Mouse (Mus musculus): Measurements from ENCODE around the gene Gucy2d. TPM values are rescaled to one million over a fixed set of nuclear protein-coding genes. Genes with fewer than 3 reads are reported as not detected.

Gene Gucy2d
- total and polyA plus RNA-seq, 3 experiments: 0.05 TPM; not detected in 2

DNA sequence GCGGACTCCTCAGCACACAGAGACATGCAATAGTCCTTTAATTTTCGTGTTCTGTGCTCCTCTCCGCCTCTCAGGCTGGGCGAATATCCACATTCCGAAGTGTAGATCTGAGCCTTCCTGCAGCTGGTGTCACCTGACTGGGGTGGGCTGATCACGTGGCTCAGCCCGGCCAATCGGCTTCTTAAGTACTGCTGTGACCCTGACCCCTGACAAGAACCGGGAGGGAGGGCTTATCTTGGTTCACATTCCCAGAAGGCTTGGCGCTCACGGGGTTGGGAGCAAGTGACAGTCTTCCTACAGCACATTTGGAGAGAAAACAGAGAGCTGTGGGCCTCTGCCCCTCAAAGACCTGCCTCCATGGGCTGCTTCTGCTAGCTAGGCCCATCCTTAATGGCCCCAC lies 16.7 kb upstream of the Gucy2d start:
- Histone ChIP-seq H3K4me1 (ENCODE audit: insufficient read depth, low read depth, low read length) (peaks cover 4% of the 10 kb centered on the region), H3K9me3 (replicated peaks) (no peaks in the 10 kb centered on the region), H3K27me3 (ENCODE audit: insufficient read depth, low read length) (peaks cover 25% of the 10 kb centered on the region), H3K4me3 (ENCODE audit: low read depth, low read length) (no peak overlapping the region), H3K36me3 (replicated peaks) (no peaks in the 10 kb centered on the region)
- DNase-seq (ENCODE audit: low spot score): no peak
- no peak for ATAC-seq (ENCODE audit: extremely low read depth, insufficient number of reproducible peaks, low FRiP score, poor library complexity, severe bottlenecking)
- TF ChIP-seq CTCF (IDR thresholded peaks at IDR 0.05; ENCODE audit: low read depth, low read length) (no peak), POLR2AphosphoS5 (IDR thresholded peaks at IDR 0.05; ENCODE audit: insufficient replicate concordance, low read depth, low read length) (no peak), GATA1 (IDR thresholded peaks at IDR 0.05; ENCODE audit: borderline replicate concordance, low read length) (no peak), GATA2 (IDR thresholded peaks at IDR 0.05; ENCODE audit: borderline replicate concordance, low read depth, low read length) (no peak), TAL1 (conservative IDR thresholded peaks at IDR 0.05; ENCODE audit: low read depth, low read length) (no peak)

GRCm38 (mm10) chr7:98424396-98424795 lies 15.8 kb upstream of the Gucy2d start:
- H3K4me3 ChIP-seq (ENCODE audit: low read depth, low read length): no peak overlapping the region
- ATAC-seq (ENCODE audit: extremely low read depth, insufficient number of reproducible peaks, low FRiP score, poor library complexity, severe bottlenecking) (no peak), DNase-seq (ENCODE audit: low spot score) (no peak)
- H3K27me3 ChIP-seq (ENCODE audit: insufficient read depth, low read length): peaks cover 23% of the 10 kb centered on the region
- no peaks in the 10 kb centered on the region for H3K36me3 ChIP-seq (replicated peaks)
- no peak for TF ChIP-seq TAL1 (conservative IDR thresholded peaks at IDR 0.05; ENCODE audit: low read depth, low read length)
- no peak for TF ChIP-seq GATA1 (IDR thresholded peaks at IDR 0.05; ENCODE audit: borderline replicate concordance, low read length)
- no peak for TF ChIP-seq POLR2AphosphoS5 (IDR thresholded peaks at IDR 0.05; ENCODE audit: insufficient replicate concordance, low read depth, low read length)
- no peak for TF ChIP-seq CTCF (IDR thresholded peaks at IDR 0.05; ENCODE audit: low read depth, low read length)
- no peak for TF ChIP-seq GATA2 (IDR thresholded peaks at IDR 0.05; ENCODE audit: borderline replicate concordance, low read depth, low read length)
- H3K4me1 ChIP-seq (ENCODE audit: insufficient read depth, low read depth, low read length): peaks cover 4% of the 10 kb centered on the region
- H3K9me3 ChIP-seq (replicated peaks): no peaks in the 10 kb centered on the region

DNA sequence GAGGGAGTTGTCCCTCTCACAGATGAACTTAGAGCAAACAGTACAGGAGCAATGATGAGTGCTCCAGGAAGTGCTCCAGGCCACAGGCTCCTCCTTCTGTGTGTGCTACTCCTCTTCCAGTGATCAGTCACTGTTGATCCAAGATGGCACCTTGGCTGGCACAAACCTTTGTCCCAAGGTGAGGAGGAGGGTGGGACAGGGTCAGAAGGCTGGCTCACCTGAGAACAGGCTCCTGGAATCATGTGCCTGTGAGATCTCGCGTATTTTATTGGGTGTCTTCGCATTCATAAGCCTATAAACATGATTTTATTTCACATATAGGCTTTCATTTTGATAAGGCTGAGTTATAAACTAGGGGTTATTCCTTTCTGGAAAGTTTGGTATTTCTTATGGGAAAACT lies 14.7 kb upstream of the Gucy2d start:
- no peaks in the 10 kb centered on the region for H3K36me3 ChIP-seq (replicated peaks)
- TF ChIP-seq POLR2AphosphoS5 (IDR thresholded peaks at IDR 0.05; ENCODE audit: insufficient replicate concordance, low read depth, low read length): no peak
- TF ChIP-seq TAL1 (conservative IDR thresholded peaks at IDR 0.05; ENCODE audit: low read depth, low read length): no peak
- no peak for TF ChIP-seq GATA2 (IDR thresholded peaks at IDR 0.05; ENCODE audit: borderline replicate concordance, low read depth, low read length)
- TF ChIP-seq GATA1 (IDR thresholded peaks at IDR 0.05; ENCODE audit: borderline replicate concordance, low read length): no peak
- no peak for TF ChIP-seq CTCF (IDR thresholded peaks at IDR 0.05; ENCODE audit: low read depth, low read length)
- ATAC-seq (ENCODE audit: extremely low read depth, insufficient number of reproducible peaks, low FRiP score, poor library complexity, severe bottlenecking) (no peak), DNase-seq (ENCODE audit: low spot score) (no peak)
- peaks cover 4% of the 10 kb centered on the region for H3K4me1 ChIP-seq (ENCODE audit: insufficient read depth, low read depth, low read length)
- H3K9me3 ChIP-seq (replicated peaks): no peaks in the 10 kb centered on the region
- H3K4me3 ChIP-seq (ENCODE audit: low read depth, low read length): no peak overlapping the region
- peaks cover 17% of the 10 kb centered on the region for H3K27me3 ChIP-seq (ENCODE audit: insufficient read depth, low read length)

- TF ChIP-seq GATA2 (IDR thresholded peaks at IDR 0.05; ENCODE audit: borderline replicate concordance, low read depth, low read length) (no peak), GATA1 (IDR thresholded peaks at IDR 0.05; ENCODE audit: borderline replicate concordance, low read length) (no peak), TAL1 (conservative IDR thresholded peaks at IDR 0.05; ENCODE audit: low read depth, low read length) (no peak), CTCF (IDR thresholded peaks at IDR 0.05; ENCODE audit: low read depth, low read length) (no peak), POLR2AphosphoS5 (IDR thresholded peaks at IDR 0.05; ENCODE audit: insufficient replicate concordance, low read depth, low read length) (no peak)
- Histone ChIP-seq H3K4me1 (ENCODE audit: insufficient read depth, low read depth, low read length) (peaks cover 4% of the 10 kb centered on the region), H3K36me3 (replicated peaks) (no peaks in the 10 kb centered on the region), H3K4me3 (ENCODE audit: low read depth, low read length) (no peak overlapping the region), H3K9me3 (replicated peaks) (no peaks in the 10 kb centered on the region), H3K27me3 (ENCODE audit: insufficient read depth, low read length) (peaks cover 10% of the 10 kb centered on the region; the same call in 1 of the 2 replicates)
- DNase-seq (ENCODE audit: low spot score) (no peak), ATAC-seq (ENCODE audit: extremely low read depth, insufficient number of reproducible peaks, low FRiP score, poor library complexity, severe bottlenecking) (no peak)
Observed at GRCm38 (mm10) chr7:98426641-98427040, 13.6 kb upstream of the Gucy2d start.

DNA sequence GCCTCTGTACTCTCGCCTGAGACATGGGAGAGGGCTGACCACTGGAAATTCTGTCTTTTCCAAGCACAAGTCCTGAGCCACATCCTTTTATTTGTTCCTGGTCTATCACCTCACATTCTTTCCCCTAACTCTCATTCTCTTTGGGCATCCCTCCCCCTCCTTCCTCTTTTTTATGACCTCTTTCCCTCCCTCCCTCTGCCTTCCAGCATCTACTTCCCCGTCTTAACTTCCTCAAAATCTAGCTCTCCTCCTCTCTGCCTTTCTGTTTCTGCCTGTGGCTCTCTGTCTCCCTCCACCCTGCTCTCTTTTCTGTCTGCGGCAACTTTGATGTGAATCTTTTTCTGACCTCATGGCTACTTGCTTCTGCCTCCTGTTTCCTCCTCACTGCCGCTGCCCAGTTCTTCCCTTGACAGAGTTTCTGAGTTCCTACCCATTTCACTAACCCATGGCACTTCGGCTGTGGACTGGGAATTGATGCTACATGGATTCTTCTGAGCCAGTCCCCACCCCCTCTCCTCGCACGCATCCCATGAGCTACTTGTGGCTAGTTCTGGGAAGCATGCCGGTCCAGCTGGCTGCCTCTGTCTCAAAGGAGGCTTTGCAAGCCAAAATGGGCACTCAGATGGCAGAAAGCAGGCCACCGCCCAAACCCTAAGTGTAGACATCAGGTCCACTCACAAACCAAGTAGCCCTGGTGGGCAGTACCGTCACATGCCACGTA lies 12.9 kb upstream of the Gucy2d start:
- ATAC-seq (ENCODE audit: extremely low read depth, insufficient number of reproducible peaks, low FRiP score, poor library complexity, severe bottlenecking): no peak
- TF ChIP-seq GATA2 (IDR thresholded peaks at IDR 0.05; ENCODE audit: borderline replicate concordance, low read depth, low read length) (no peak), GATA1 (IDR thresholded peaks at IDR 0.05; ENCODE audit: borderline replicate concordance, low read length) (no peak), TAL1 (conservative IDR thresholded peaks at IDR 0.05; ENCODE audit: low read depth, low read length) (no peak), POLR2AphosphoS5 (IDR thresholded peaks at IDR 0.05; ENCODE audit: insufficient replicate concordance, low read depth, low read length) (no peak), CTCF (IDR thresholded peaks at IDR 0.05; ENCODE audit: low read depth, low read length) (no peak)
- H3K9me3 ChIP-seq (replicated peaks): no peaks in the 10 kb centered on the region
- H3K4me1 ChIP-seq (ENCODE audit: insufficient read depth, low read depth, low read length): peaks cover 4% of the 10 kb centered on the region
- H3K4me3 ChIP-seq (ENCODE audit: low read depth, low read length): no peak overlapping the region
- peaks cover 7% of the 10 kb centered on the region; the same call in 1 of the 2 replicates for H3K27me3 ChIP-seq (ENCODE audit: insufficient read depth, low read length)
- no peaks in the 10 kb centered on the region for H3K36me3 ChIP-seq (replicated peaks)
- no peak for DNase-seq (ENCODE audit: low spot score)

- Histone ChIP-seq H3K4me3 (ENCODE audit: low read depth, low read length) (no peak overlapping the region), H3K27me3 (ENCODE audit: insufficient read depth, low read length) (peaks cover 5% of the 10 kb centered on the region; the same call in 1 of the 2 replicates), H3K36me3 (replicated peaks) (no peaks in the 10 kb centered on the region), H3K9me3 (replicated peaks) (no peaks in the 10 kb centered on the region), H3K4me1 (ENCODE audit: insufficient read depth, low read depth, low read length) (peaks cover 15% of the 10 kb centered on the region)
- no peak for DNase-seq (ENCODE audit: low spot score)
- TF ChIP-seq POLR2AphosphoS5 (IDR thresholded peaks at IDR 0.05; ENCODE audit: insufficient replicate concordance, low read depth, low read length) (no peak), CTCF (IDR thresholded peaks at IDR 0.05; ENCODE audit: low read depth, low read length) (no peak), GATA1 (IDR thresholded peaks at IDR 0.05; ENCODE audit: borderline replicate concordance, low read length) (no peak), GATA2 (IDR thresholded peaks at IDR 0.05; ENCODE audit: borderline replicate concordance, low read depth, low read length) (no peak), TAL1 (conservative IDR thresholded peaks at IDR 0.05; ENCODE audit: low read depth, low read length) (no peak)
- ATAC-seq (ENCODE audit: extremely low read depth, insufficient number of reproducible peaks, low FRiP score, poor library complexity, severe bottlenecking): no peak
Observed at GRCm38 (mm10) chr7:98429579-98429978, 10.6 kb upstream of the Gucy2d start.
